Mouse (Mus musculus) lung, postnatal 4 days (tissue): Measurements from ENCODE around the gene Vmn1r67.

ENCODE experiments used
- DNase-seq, 2 experiments: peaks; one replicate each; pipeline ENCODE4 v3.0.0; 2021

The Vmn1r67 gene

DNA sequence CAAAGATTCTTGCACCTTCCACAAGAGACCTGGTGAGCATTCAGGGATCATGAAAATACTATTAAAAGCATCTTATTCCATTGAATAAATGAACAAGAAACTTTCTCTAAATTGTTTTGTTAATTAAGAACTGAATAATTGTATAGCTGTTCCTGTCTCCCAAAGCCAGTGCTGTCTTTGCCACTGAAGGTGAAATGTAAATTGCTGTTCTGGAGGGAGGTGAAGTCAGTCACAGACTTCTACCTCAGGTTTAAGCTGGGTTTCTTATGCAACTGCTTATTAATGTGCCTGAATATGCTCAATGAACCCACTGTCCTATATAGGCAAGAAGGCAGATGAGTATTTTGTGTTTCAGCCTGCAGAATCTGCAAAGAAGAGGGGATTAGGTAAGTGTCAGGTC is at the start of gene Vmn1r67:
Gene Vmn1r67, plus strand, starts transcription at position 301 of the 400 bp plus-strand sequence.
- DNase-seq, result no peak

DNA sequence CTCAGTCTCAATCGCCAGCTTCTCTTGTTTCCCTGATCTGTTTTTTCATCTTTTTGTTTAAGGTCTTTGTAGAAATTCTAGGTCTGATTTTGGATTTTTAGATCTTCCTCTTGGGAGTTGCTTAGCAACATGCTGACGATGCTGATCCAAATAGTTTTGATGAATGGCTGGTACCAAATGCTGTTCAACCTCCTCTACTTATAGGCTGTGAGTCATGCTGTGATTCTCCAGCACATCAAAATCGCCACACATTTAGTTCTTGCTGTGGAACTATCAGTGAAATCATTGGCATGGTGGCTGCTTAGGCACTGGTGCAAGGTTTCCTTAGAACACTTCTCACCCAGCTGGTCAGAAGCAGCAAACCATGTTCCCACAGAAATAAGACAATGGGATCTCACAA is 15.0 kb downstream of the Vmn1r67 start:
- no peak for DNase-seq

DNA sequence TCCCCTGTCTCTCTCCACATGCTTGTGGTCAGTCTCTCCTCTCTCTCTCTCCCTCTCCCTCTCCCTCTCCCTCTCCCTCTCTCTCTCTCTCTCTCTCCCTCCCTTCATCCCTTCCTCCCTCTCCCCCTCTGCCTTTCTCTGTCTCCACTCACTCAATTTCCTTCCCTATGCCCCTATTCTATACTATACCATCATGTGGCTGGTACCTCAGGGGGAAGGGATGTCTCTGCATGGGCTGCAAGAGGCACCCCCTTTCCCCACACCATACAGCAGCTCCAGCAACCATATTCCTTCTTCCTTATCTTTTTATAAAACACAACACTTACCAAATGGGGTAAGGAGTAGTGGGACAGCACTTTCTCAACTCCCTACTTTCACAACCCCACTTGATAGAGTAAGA is 36.7 kb downstream of the Vmn1r67 start:
- DNase-seq, result no peak

DNA sequence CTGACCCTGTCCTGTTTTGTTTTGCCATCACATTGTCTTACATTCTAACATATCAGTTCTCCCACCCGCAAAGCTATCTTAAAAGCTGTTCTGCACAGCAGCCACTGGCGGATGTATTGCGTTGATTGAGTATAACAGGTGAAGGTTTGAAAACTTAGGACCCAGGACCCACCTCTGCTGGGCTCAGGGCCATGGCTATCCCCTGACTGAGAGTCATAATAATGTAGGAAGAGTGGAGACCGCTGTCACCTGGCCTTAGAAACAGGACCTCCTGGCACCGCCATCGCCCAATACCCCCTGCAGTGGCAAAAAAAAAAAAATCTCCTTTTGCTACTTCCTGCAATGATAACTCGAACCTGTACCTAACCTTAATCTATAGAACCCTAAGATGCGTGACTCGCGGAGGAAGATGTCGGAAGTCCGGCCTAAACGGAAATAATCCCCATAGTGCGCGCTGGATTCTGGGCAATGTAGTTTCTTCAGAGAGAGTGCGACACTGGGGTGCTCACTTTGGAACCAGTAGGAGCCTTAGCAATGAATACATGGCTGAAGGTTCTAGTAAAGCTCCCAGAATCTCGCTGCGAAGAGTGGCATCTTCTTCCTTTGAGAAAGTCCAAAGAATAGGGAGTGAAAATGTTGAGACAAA is 37.6 kb downstream of the Vmn1r67 start:
- DNase-seq, result no peak

DNA sequence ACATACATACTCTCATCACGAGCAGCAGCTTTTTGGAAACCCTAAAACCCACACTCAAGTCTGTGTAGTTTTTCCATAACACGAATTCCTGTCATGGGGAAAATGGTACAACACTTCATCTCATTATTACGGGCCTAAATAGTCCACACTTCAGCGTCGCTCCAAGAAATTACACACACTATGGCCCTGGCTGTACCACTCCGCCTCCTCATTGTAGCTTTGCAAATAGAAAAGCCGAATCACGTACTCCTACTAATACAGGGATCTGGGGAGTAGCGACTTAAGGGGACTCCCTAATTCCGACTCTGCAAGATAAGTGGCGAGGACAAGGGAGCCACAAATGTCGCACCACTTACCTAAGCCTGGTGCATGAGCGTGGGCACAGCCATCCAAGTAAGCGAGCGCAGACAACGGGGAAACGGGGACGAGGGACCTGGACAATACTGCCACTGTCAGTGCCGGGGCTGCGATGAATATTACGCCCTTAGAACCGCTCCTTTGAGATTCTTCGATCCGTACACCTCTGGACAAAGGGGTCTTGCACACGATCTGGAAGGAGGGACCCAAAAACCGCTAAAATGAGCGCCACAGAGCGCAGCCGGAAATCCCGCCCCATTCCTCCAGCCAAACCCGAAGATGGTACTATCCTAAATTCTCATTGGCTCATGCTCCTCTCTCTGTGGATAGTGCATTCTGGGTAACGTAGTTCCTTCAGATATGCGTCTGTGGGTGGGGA is 51.8 kb downstream of the Vmn1r67 start, which contains the start of gene Zik1:
Gene Zik1, minus strand, starts transcription at position 609 of the 736 bp plus-strand sequence.
- DNase-seq, result peak; percentile 67

DNA sequence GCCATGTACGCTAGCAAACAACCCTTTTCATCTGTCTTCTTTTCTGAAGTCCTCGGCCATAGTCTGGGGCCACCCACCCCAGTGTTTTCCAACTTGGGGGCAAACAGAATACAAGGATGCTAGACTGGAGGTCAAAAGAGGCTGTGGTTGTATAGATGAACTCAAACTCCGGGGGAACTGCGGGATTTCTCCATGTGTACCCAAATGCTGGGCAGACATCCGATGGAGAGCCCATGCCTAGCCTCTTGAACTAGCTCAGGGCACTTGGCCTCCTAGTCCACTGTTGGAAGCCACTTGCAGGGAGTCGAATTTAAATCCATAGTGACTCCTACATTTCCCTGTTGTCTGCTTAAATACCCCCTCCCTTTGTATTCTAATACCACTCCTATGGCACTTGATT is 52.4 kb downstream of the Vmn1r67 start:
- no peak for DNase-seq
